Mouse (Mus musculus) liver, embryonic 13.5 days (tissue): Measurements from ENCODE around the gene Ovol3. TPM values are rescaled to one million over a fixed set of nuclear protein-coding genes. Genes with fewer than 3 reads are reported as not detected.
"Not testable (repeated sequence)": the region's sequence is repeated elsewhere in the genome, so short reads cannot be mapped to it uniquely, and the experiment has no call there.

ENCODE experiments used
- ATAC-seq: fragments of 200-750 bp; cut with Nextera tagmentation; 2 replicates; pipeline ENCODE4 v1.8.0; 2017; ENCODE audit warnings: low read depth, mild to moderate bottlenecking, moderate number of reproducible peaks, moderate library complexity
- DNase-seq: peaks from one replicate; pipeline ENCODE4 v3.0.0; 2022
- H3K27ac ChIP-seq: fragments of 300-500 bp; sonication (generic); 2 replicates; pipeline ENCODE4 v1.5.1; 2015; ENCODE audit warnings: moderate library complexity, mild to moderate bottlenecking, inconsistent platforms
- H3K27me3 ChIP-seq: fragments of 300-500 bp; sonication (generic); 2 replicates; pipeline ENCODE4 v1.6.1; 2015; ENCODE audit warnings: mild to moderate bottlenecking, inconsistent platforms
- H3K36me3 ChIP-seq: fragments of 300-500 bp; sonication (generic); 2 replicates; pipeline ENCODE4 v1.6.1; 2015; ENCODE audit warnings: mild to moderate bottlenecking, inconsistent platforms
- H3K4me1 ChIP-seq: fragments of 300-500 bp; sonication (generic); replicated peaks from 2 replicates; pipeline ENCODE4 v1.6.1; 2015; ENCODE audit warnings: inconsistent platforms
- H3K4me2 ChIP-seq: fragments of 300-500 bp; sonication (generic); 2 replicates; pipeline ENCODE4 v1.6.1; 2015; ENCODE audit warnings: inconsistent platforms, mild to moderate bottlenecking, moderate library complexity
- H3K4me3 ChIP-seq: fragments of 300-500 bp; sonication (generic); replicated peaks from 2 replicates; pipeline ENCODE4 v1.5.1; 2015; ENCODE audit warnings: mild to moderate bottlenecking, inconsistent platforms
- H3K9ac ChIP-seq: fragments of 300-500 bp; sonication (generic); 2 replicates; pipeline ENCODE4 v1.6.1; 2015; ENCODE audit warnings: mild to moderate bottlenecking, inconsistent platforms
- H3K9me3 ChIP-seq: fragments of 300-500 bp; sonication (generic); replicated peaks from 2 replicates; pipeline ENCODE4 v1.6.1; 2016; ENCODE audit warnings: inconsistent platforms
- WGBS: fragments of 180-500 bp; shearing (Covaris S2); methylation state at CpG from one replicate; pipeline ENCODE4 v1.1.7; 2015; ENCODE audit not compliant: insufficient replicate concordance; 5-methylcytosine and 5-hydroxymethylcytosine counted together
- polyA plus RNA-seq: library from polyadenylated mRNA; unstranded; fragments of >200 nt; fragmentation: Nextera tagmentation; extraction: Ambion mirVana; gene quantifications from 2 replicates; pipeline ENCODE4 v1.2.1, GENCODE M21; 2015

Ovol3 gene
- polyA plus RNA-seq, 1 experiment from 2014 or later: not detected

GRCm38 (mm10) chr7:30265531-30265930 is 30.0 kb upstream of the Ovol3 start:
- Histone ChIP-seq H3K36me3 (peaks cover 83% of the 10 kb centered on the region), H3K27ac (no peak overlapping the region), H3K4me1 (no peaks in the 10 kb centered on the region), H3K4me3 (no peak overlapping the region), H3K9ac (no peak overlapping the region), H3K9me3 (no peaks in the 10 kb centered on the region), H3K4me2 (no peak overlapping the region), H3K27me3 (no peaks in the 10 kb centered on the region)
- DNase-seq (no peak), ATAC-seq (no peak)
- 76% methylated on average over 5 of the region's 5 CpGs for WGBS

DNA sequence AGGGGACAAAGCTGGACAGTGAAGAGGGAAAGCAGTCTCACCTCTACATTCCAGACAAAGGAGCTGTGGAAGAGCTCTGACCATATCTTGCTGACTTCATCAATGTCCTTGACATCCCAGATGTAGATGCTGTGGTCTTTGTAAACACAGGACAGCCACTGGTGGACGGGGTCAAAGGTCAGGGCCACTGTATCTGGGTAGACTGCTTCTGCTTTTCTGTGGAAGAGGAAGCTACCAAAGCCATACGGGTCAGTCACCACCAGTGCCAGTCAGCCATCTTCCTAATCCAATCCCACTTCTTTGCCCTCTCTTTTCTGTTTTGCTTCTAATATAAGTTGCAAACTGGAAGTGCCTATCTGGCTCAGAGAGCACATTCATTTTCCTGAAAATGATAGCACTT is 29.5 kb upstream of the Ovol3 start:
- Histone ChIP-seq H3K4me2 (no peak overlapping the region), H3K4me3 (no peak overlapping the region), H3K36me3 (peaks cover 82% of the 10 kb centered on the region), H3K9ac (no peak overlapping the region), H3K27me3 (no peaks in the 10 kb centered on the region), H3K27ac (no peak overlapping the region), H3K4me1 (no peaks in the 10 kb centered on the region), H3K9me3 (no peaks in the 10 kb centered on the region)
- ATAC-seq (no peak), DNase-seq (no peak)
- WGBS: 54% methylated on average over 2 of the region's 2 CpGs

- Histone ChIP-seq H3K27ac (no peak overlapping the region), H3K9ac (no peak overlapping the region), H3K4me2 (no peak overlapping the region), H3K27me3 (no peaks in the 10 kb centered on the region), H3K4me1 (peaks cover 6% of the 10 kb centered on the region; the same call in 1 of the 2 replicates), H3K36me3 (peaks cover 70% of the 10 kb centered on the region), H3K9me3 (no peaks in the 10 kb centered on the region), H3K4me3 (no peak overlapping the region)
- WGBS: 76% methylated on average over 12 of the region's 12 CpGs
- no peak for DNase-seq
- no peak for ATAC-seq
Observed at GRCm38 (mm10) chr7:30251956-30252954, 16.7 kb upstream of the Ovol3 start.

DNA sequence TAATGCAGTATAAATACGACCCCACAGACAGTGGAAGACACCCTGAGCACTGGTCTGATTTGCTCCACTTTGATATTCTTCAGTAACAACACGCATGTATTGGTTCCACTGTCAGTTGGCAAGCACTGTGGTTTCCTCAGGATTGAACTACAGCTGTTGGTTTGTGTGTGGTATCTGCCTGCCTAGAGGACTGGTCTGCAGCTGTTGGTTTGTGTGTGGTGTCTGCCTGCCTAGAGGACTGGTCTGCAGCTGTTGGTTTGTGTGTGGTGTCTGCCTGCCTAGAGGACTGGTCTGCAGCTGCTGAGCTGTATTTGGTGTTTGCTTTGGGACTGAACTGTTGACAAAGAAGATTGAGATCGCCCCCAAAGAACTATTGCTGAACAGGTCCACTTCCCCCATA is 1.8 kb upstream of the Ovol3 start:
- not testable (repeated sequence) for H3K4me2 ChIP-seq, H3K9ac ChIP-seq, DNase-seq, ATAC-seq, H3K4me3 ChIP-seq, H3K9me3 ChIP-seq, H3K27ac ChIP-seq, H3K27me3 ChIP-seq
- 65% methylated on average over 3 of the region's 3 CpGs for WGBS
- H3K4me1 ChIP-seq: peaks cover 12% of the 10 kb centered on the region
- H3K36me3 ChIP-seq: peaks cover 29% of the 10 kb centered on the region

- no peaks in the 10 kb centered on the region for H3K9me3 ChIP-seq
- 81% methylated on average over 8 of the region's 8 CpGs for WGBS
- no peak overlapping the region for H3K9ac ChIP-seq
- ATAC-seq (no peak), DNase-seq (no peak)
- H3K4me3 ChIP-seq: no peak overlapping the region
- H3K4me2 ChIP-seq: no peak overlapping the region
- H3K36me3 ChIP-seq: peaks cover 6% of the 10 kb centered on the region; the same call in 1 of the 2 replicates
- no peaks in the 10 kb centered on the region for H3K27me3 ChIP-seq
- H3K27ac ChIP-seq: no peak overlapping the region
- H3K4me1 ChIP-seq: peaks cover 23% of the 10 kb centered on the region
Observed at GRCm38 (mm10) chr7:30235091-30235490, 434 bp downstream of the Ovol3 start.

- 85% methylated on average over 15 of the region's 15 CpGs for WGBS
- peaks cover 23% of the 10 kb centered on the region for H3K4me1 ChIP-seq
- no peak for ATAC-seq
- DNase-seq: no peak
- H3K27ac ChIP-seq: no peak overlapping the region
- H3K9me3 ChIP-seq: no peaks in the 10 kb centered on the region
- no peak overlapping the region for H3K9ac ChIP-seq
- no peak overlapping the region for H3K4me2 ChIP-seq
- H3K4me3 ChIP-seq: no peak overlapping the region
- H3K27me3 ChIP-seq: no peaks in the 10 kb centered on the region
- no peaks in the 10 kb centered on the region; the same call in 1 of the 2 replicates for H3K36me3 ChIP-seq
Observed at GRCm38 (mm10) chr7:30234276-30234858, 1.2 kb downstream of the Ovol3 start.

GRCm38 (mm10) chr7:30233387-30233786 is 2.1 kb downstream of the Ovol3 start:
- H3K4me2 ChIP-seq: peak overlapping the region; percentile 84

GRCm38 (mm10) chr7:30232631-30233148 is 2.8 kb downstream of the Ovol3 start:
- DNase-seq (peak; percentile 54), ATAC-seq (peak; percentile 32)
- H3K4me2 ChIP-seq: peak overlapping the region; percentile 84
- H3K27me3 ChIP-seq: no peaks in the 10 kb centered on the region
- H3K4me3 ChIP-seq: peak overlapping the region; percentile 81
- WGBS: 4% methylated on average over 24 of the region's 24 CpGs
- peaks cover under 1% of the 10 kb centered on the region; the same call in 1 of the 2 replicates for H3K36me3 ChIP-seq
- H3K27ac ChIP-seq: peak overlapping the region; percentile 94
- H3K9ac ChIP-seq: peak overlapping the region; percentile 86
- H3K9me3 ChIP-seq: no peaks in the 10 kb centered on the region
- peaks cover 23% of the 10 kb centered on the region for H3K4me1 ChIP-seq

More at GRCm38 (mm10) chr7:30233387-30233786, 2.1 kb downstream of the Ovol3 start:
- DNase-seq (no peak), ATAC-seq (no peak)
- Histone ChIP-seq H3K9me3 (no peaks in the 10 kb centered on the region), H3K27ac (no peak overlapping the region), H3K27me3 (no peaks in the 10 kb centered on the region), H3K4me1 (peaks cover 23% of the 10 kb centered on the region), H3K36me3 (no peaks in the 10 kb centered on the region; the same call in 1 of the 2 replicates), H3K9ac (no peak overlapping the region), H3K4me3 (0 out of 2 replicates have a peak overlapping the region, but pooled peaks have one; percentile 81)
- WGBS: 78% methylated on average over 20 of the region's 20 CpGs

GRCm38 (mm10) chr7:30231669-30232454 is 3.7 kb downstream of the Ovol3 start, which contains the start of the genes Polr2i and Tbcb:
Gene Polr2i (plus strand): TSS chr7:30231948.
Gene Tbcb (minus strand): TSS chr7:30232272.
- Histone ChIP-seq H3K4me3 (peak within 1 kb of the TSS; percentile 81), H3K27ac (peak within 1 kb of the TSS; percentile 94), H3K4me2 (peak within 1 kb of the TSS; percentile 84), H3K9me3 (no peaks in the 10 kb centered on the region), H3K27me3 (no peaks in the 10 kb centered on the region), H3K9ac (peak within 1 kb of the TSS; percentile 86), H3K4me1 (peaks cover 23% of the 10 kb centered on the region), H3K36me3 (peaks cover 5% of the 10 kb centered on the region; the same call in 1 of the 2 replicates)
- DNase-seq (peak; percentile 96), ATAC-seq (peak; percentile 91)
- under 1% methylated on average over 67 of the region's 67 CpGs for WGBS

- no peak for DNase-seq
- H3K9me3 ChIP-seq: no peaks in the 10 kb centered on the region
- H3K4me3 ChIP-seq: peak overlapping the region; percentile 81
- peak; percentile 29; the same call in 1 of the 2 replicates for ATAC-seq
- 2% methylated on average over 16 of the region's 16 CpGs for WGBS
- H3K36me3 ChIP-seq: peaks cover 11% of the 10 kb centered on the region
- H3K4me2 ChIP-seq: peak overlapping the region; percentile 84
- peaks cover 23% of the 10 kb centered on the region for H3K4me1 ChIP-seq
- H3K9ac ChIP-seq: peak overlapping the region; percentile 86
- H3K27ac ChIP-seq: peak overlapping the region; percentile 39; the same call in 1 of the 2 replicates
- H3K27me3 ChIP-seq: no peaks in the 10 kb centered on the region
Observed at GRCm38 (mm10) chr7:30231328-30231668, 4.2 kb downstream of the Ovol3 start.
